Mouse (Mus musculus): ENCODE measurements around the gene BC049730. TPM values are rescaled to one million over a fixed set of nuclear protein-coding genes. Genes with fewer than 3 reads are reported as not detected.

Gene BC049730
- polyA plus RNA-seq, 1 experiment from 2014 or later, result not detected

GRCm38 (mm10) chr7:24735970-24736670, 27.1 kb downstream of the BC049730 start:
- no peaks in the 10 kb centered on the region for H3K4me1 ChIP-seq (ENCODE audit: control insufficient read depth in 2 of 2, insufficient read depth in 2 of 2, low read length in 2 of 2)
- H3K9me3 ChIP-seq (ENCODE audit: control insufficient read depth, low read length), result no peaks in the 10 kb centered on the region
- 15% methylated on average over 17 of the region's 17 CpGs for WGBS
- no peak overlapping the region for H3K9ac ChIP-seq (ENCODE audit: low read length)
- H3K36me3 ChIP-seq (ENCODE audit: control insufficient read depth, insufficient read depth, low read length), result no peaks in the 10 kb centered on the region
- no peak overlapping the region for H3K27ac ChIP-seq (replicated peaks in 1 of 2; ENCODE audit: control insufficient read depth in 1 of 2, insufficient read depth in 1 of 2, low read depth in 2 of 2, low read length in 2 of 2)
- H3K27me3 ChIP-seq (ENCODE audit: control insufficient read depth, insufficient read depth, low read length), result no peaks in the 10 kb centered on the region
- H3K4me2 ChIP-seq (ENCODE audit: low read length), result no peak overlapping the region
- no peak for ATAC-seq (ENCODE audit: insufficient number of reproducible peaks, insufficient read depth, low FRiP score, low read depth)
- no peak overlapping the region for H3K4me3 ChIP-seq (ENCODE audit: control insufficient read depth in 1 of 2, insufficient read depth in 1 of 2, low read depth in 1 of 2, low read length in 2 of 2)

GRCm38 (mm10) chr7:24750695-24751094, 41.7 kb downstream of the BC049730 start:
- Histone ChIP-seq H3K36me3 (ENCODE audit: control insufficient read depth, insufficient read depth, low read length) (no peaks in the 10 kb centered on the region), H3K27me3 (ENCODE audit: control insufficient read depth, insufficient read depth, low read length) (no peaks in the 10 kb centered on the region), H3K9ac (ENCODE audit: low read length) (no peak overlapping the region), H3K4me1 (ENCODE audit: control insufficient read depth in 2 of 2, insufficient read depth in 2 of 2, low read length in 2 of 2) (peaks cover 0 to 4% of the 10 kb centered on the region in 2 experiments; a peak in 1 of 4 replicates), H3K4me2 (ENCODE audit: low read length) (no peak overlapping the region), H3K27ac (replicated peaks in 1 of 2; ENCODE audit: control insufficient read depth in 1 of 2, insufficient read depth in 1 of 2, low read depth in 2 of 2, low read length in 2 of 2) (no peak overlapping the region), H3K4me3 (ENCODE audit: control insufficient read depth in 1 of 2, insufficient read depth in 1 of 2, low read depth in 1 of 2, low read length in 2 of 2) (no peak overlapping the region), H3K9me3 (ENCODE audit: control insufficient read depth, low read length) (no peaks in the 10 kb centered on the region)
- no peak for ATAC-seq (ENCODE audit: insufficient number of reproducible peaks, insufficient read depth, low FRiP score, low read depth)
- WGBS, result 26% methylated on average over 4 of the region's 4 CpGs

GRCm38 (mm10) chr7:24751610-24752009, 42.6 kb downstream of the BC049730 start:
- H3K27me3 ChIP-seq (ENCODE audit: control insufficient read depth, insufficient read depth, low read length), result no peaks in the 10 kb centered on the region
- H3K4me3 ChIP-seq (ENCODE audit: control insufficient read depth in 1 of 2, insufficient read depth in 1 of 2, low read depth in 1 of 2, low read length in 2 of 2), result no peak overlapping the region
- H3K9me3 ChIP-seq (ENCODE audit: control insufficient read depth, low read length), result no peaks in the 10 kb centered on the region
- ATAC-seq (ENCODE audit: insufficient number of reproducible peaks, insufficient read depth, low FRiP score, low read depth), result no peak
- no peak overlapping the region for H3K4me2 ChIP-seq (ENCODE audit: low read length)
- no peak overlapping the region for H3K9ac ChIP-seq (ENCODE audit: low read length)
- H3K36me3 ChIP-seq (ENCODE audit: control insufficient read depth, insufficient read depth, low read length), result no peaks in the 10 kb centered on the region
- peaks cover 0 to 4% of the 10 kb centered on the region in 2 experiments; a peak in 1 of 4 replicates for H3K4me1 ChIP-seq (ENCODE audit: control insufficient read depth in 2 of 2, insufficient read depth in 2 of 2, low read length in 2 of 2)
- 86% methylated on average over 2 of the region's 2 CpGs for WGBS
- H3K27ac ChIP-seq (replicated peaks in 1 of 2; ENCODE audit: control insufficient read depth in 1 of 2, insufficient read depth in 1 of 2, low read depth in 2 of 2, low read length in 2 of 2), result no peak overlapping the region

- no peaks in the 10 kb centered on the region for H3K36me3 ChIP-seq (ENCODE audit: control insufficient read depth, insufficient read depth, low read length)
- H3K27ac ChIP-seq (replicated peaks in 1 of 2; ENCODE audit: control insufficient read depth in 1 of 2, insufficient read depth in 1 of 2, low read depth in 2 of 2, low read length in 2 of 2), result no peak overlapping the region
- no peaks in the 10 kb centered on the region for H3K27me3 ChIP-seq (ENCODE audit: control insufficient read depth, insufficient read depth, low read length)
- WGBS, result 65% methylated on average over 5 of the region's 5 CpGs
- peaks cover 0 to 4% of the 10 kb centered on the region in 2 experiments; a peak in 1 of 4 replicates for H3K4me1 ChIP-seq (ENCODE audit: control insufficient read depth in 2 of 2, insufficient read depth in 2 of 2, low read length in 2 of 2)
- ATAC-seq (ENCODE audit: insufficient number of reproducible peaks, insufficient read depth, low FRiP score, low read depth), result no peak
- H3K4me3 ChIP-seq (ENCODE audit: control insufficient read depth in 1 of 2, insufficient read depth in 1 of 2, low read depth in 1 of 2, low read length in 2 of 2), result no peak overlapping the region
- no peak overlapping the region for H3K4me2 ChIP-seq (ENCODE audit: low read length)
- H3K9ac ChIP-seq (ENCODE audit: low read length), result no peak overlapping the region
- no peaks in the 10 kb centered on the region for H3K9me3 ChIP-seq (ENCODE audit: control insufficient read depth, low read length)
These were observed 44.4 kb downstream of the BC049730 start for GRCm38 (mm10) chr7:24753476-24753875.

GRCm38 (mm10) chr7:24758520-24758919, 49.5 kb downstream of the BC049730 start:
- no peak overlapping the region for H3K4me3 ChIP-seq (ENCODE audit: control insufficient read depth in 1 of 2, insufficient read depth in 1 of 2, low read depth in 1 of 2, low read length in 2 of 2)
- H3K4me2 ChIP-seq (ENCODE audit: low read length), result no peak overlapping the region
- no peaks in the 10 kb centered on the region for H3K4me1 ChIP-seq (ENCODE audit: control insufficient read depth in 2 of 2, insufficient read depth in 2 of 2, low read length in 2 of 2)
- ATAC-seq (ENCODE audit: insufficient number of reproducible peaks, insufficient read depth, low FRiP score, low read depth), result no peak
- H3K36me3 ChIP-seq (ENCODE audit: control insufficient read depth, insufficient read depth, low read length), result no peaks in the 10 kb centered on the region
- no peaks in the 10 kb centered on the region for H3K27me3 ChIP-seq (ENCODE audit: control insufficient read depth, insufficient read depth, low read length)
- no peaks in the 10 kb centered on the region for H3K9me3 ChIP-seq (ENCODE audit: control insufficient read depth, low read length)
- H3K27ac ChIP-seq (replicated peaks in 1 of 2; ENCODE audit: control insufficient read depth in 1 of 2, insufficient read depth in 1 of 2, low read depth in 2 of 2, low read length in 2 of 2), result no peak overlapping the region
- 65% methylated on average over 1 of the region's 1 CpGs for WGBS
- no peak overlapping the region for H3K9ac ChIP-seq (ENCODE audit: low read length)

GRCm38 (mm10) chr7:24760211-24760610, 51.2 kb downstream of the BC049730 start, which contains the start of gene Cd177:
Gene Cd177 (minus strand): TSS chr7:24760311.
- no peak for ATAC-seq (ENCODE audit: insufficient number of reproducible peaks, insufficient read depth, low FRiP score, low read depth)
- no peak within 1 kb of the TSS for H3K27ac ChIP-seq (replicated peaks in 1 of 2; ENCODE audit: control insufficient read depth in 1 of 2, insufficient read depth in 1 of 2, low read depth in 2 of 2, low read length in 2 of 2)
- 70% methylated on average over 6 of the region's 6 CpGs for WGBS

GRCm38 (mm10) chr7:24761161-24761560, 52.1 kb downstream of the BC049730 start:
- H3K9me3 ChIP-seq (ENCODE audit: control insufficient read depth, low read length), result no peaks in the 10 kb centered on the region
- WGBS, result 63% methylated on average over 6 of the region's 6 CpGs
- no peak for ATAC-seq (ENCODE audit: insufficient number of reproducible peaks, insufficient read depth, low FRiP score, low read depth)

More at GRCm38 (mm10) chr7:24760211-24760610, 51.2 kb downstream of the BC049730 start, which contains the start of gene Cd177:
- no peak within 1 kb of the TSS for H3K4me3 ChIP-seq (ENCODE audit: control insufficient read depth in 1 of 2, insufficient read depth in 1 of 2, low read depth in 1 of 2, low read length in 2 of 2)
- H3K9me3 ChIP-seq (ENCODE audit: control insufficient read depth, low read length), result no peaks in the 10 kb centered on the region
- no peak within 1 kb of the TSS for H3K4me2 ChIP-seq (ENCODE audit: low read length)
- no peaks in the 10 kb centered on the region for H3K36me3 ChIP-seq (ENCODE audit: control insufficient read depth, insufficient read depth, low read length)
- H3K9ac ChIP-seq (ENCODE audit: low read length), result no peak within 1 kb of the TSS
- no peaks in the 10 kb centered on the region for H3K27me3 ChIP-seq (ENCODE audit: control insufficient read depth, insufficient read depth, low read length)
- no peaks in the 10 kb centered on the region for H3K4me1 ChIP-seq (ENCODE audit: control insufficient read depth in 2 of 2, insufficient read depth in 2 of 2, low read length in 2 of 2)

GRCm38 (mm10) chr7:24762574-24762973, 53.5 kb downstream of the BC049730 start:
- no peak for ATAC-seq (ENCODE audit: insufficient number of reproducible peaks, insufficient read depth, low FRiP score, low read depth)
- H3K27ac ChIP-seq (replicated peaks in 1 of 2; ENCODE audit: control insufficient read depth in 1 of 2, insufficient read depth in 1 of 2, low read depth in 2 of 2, low read length in 2 of 2), result no peak overlapping the region
- H3K4me3 ChIP-seq (ENCODE audit: control insufficient read depth in 1 of 2, insufficient read depth in 1 of 2, low read depth in 1 of 2, low read length in 2 of 2), result no peak overlapping the region
- no peak overlapping the region for H3K9ac ChIP-seq (ENCODE audit: low read length)
- no peak overlapping the region for H3K4me2 ChIP-seq (ENCODE audit: low read length)
- H3K9me3 ChIP-seq (ENCODE audit: control insufficient read depth, low read length), result no peaks in the 10 kb centered on the region
- H3K27me3 ChIP-seq (ENCODE audit: control insufficient read depth, insufficient read depth, low read length), result no peaks in the 10 kb centered on the region
- H3K36me3 ChIP-seq (ENCODE audit: control insufficient read depth, insufficient read depth, low read length), result no peaks in the 10 kb centered on the region
- H3K4me1 ChIP-seq (ENCODE audit: control insufficient read depth in 2 of 2, insufficient read depth in 2 of 2, low read length in 2 of 2), result no peaks in the 10 kb centered on the region
- WGBS, result 80% methylated on average over 8 of the region's 8 CpGs

More at GRCm38 (mm10) chr7:24761161-24761560, 52.1 kb downstream of the BC049730 start:
- Histone ChIP-seq H3K9ac (ENCODE audit: low read length) (no peak overlapping the region), H3K27ac (replicated peaks in 1 of 2; ENCODE audit: control insufficient read depth in 1 of 2, insufficient read depth in 1 of 2, low read depth in 2 of 2, low read length in 2 of 2) (no peak overlapping the region), H3K4me2 (ENCODE audit: low read length) (no peak overlapping the region), H3K4me3 (ENCODE audit: control insufficient read depth in 1 of 2, insufficient read depth in 1 of 2, low read depth in 1 of 2, low read length in 2 of 2) (no peak overlapping the region), H3K4me1 (ENCODE audit: control insufficient read depth in 2 of 2, insufficient read depth in 2 of 2, low read length in 2 of 2) (no peaks in the 10 kb centered on the region), H3K36me3 (ENCODE audit: control insufficient read depth, insufficient read depth, low read length) (no peaks in the 10 kb centered on the region), H3K27me3 (ENCODE audit: control insufficient read depth, insufficient read depth, low read length) (no peaks in the 10 kb centered on the region)
